Mouse (Mus musculus) CH12.LX (cell line): ENCODE data around the gene Rel.

Experiments used
- CHD1 ChIP-seq: IDR thresholded peaks from 2 replicates; pipeline ENCODE4 v1.6.1; 2012; ENCODE audit warnings: low read depth, low read length, improper control_type of control experiment, inconsistent platforms
- CHD2 ChIP-seq: IDR thresholded peaks from 2 replicates; pipeline ENCODE4 v1.6.1; 2011; ENCODE audit warnings: low read length, improper control_type of control experiment
- CTCF ChIP-seq, 2 experiments: IDR thresholded peaks in 1 of 2; conservative IDR thresholded peaks in 1 of 2; 2 replicates each; pipeline ENCODE4 v1.5.1; 2011 to 2012; ENCODE audit warnings: low read depth in 2 of 2, low read length in 2 of 2, improper control_type of control experiment in 1 of 2, inconsistent platforms in 1 of 2, mild to moderate bottlenecking in 1 of 2, moderate library complexity in 1 of 2
- E2F4 ChIP-seq: IDR thresholded peaks from 2 replicates; pipeline ENCODE4 v1.6.1; 2011; ENCODE audit warnings: low read depth, low read length, improper control_type of control experiment; ENCODE audit not compliant: insufficient replicate concordance
- EP300 ChIP-seq: IDR thresholded peaks from 2 replicates; pipeline ENCODE4 v1.6.1; 2011; ENCODE audit warnings: low read length, improper control_type of control experiment
- PAX5 ChIP-seq: IDR thresholded peaks from 2 replicates; pipeline ENCODE4 v1.6.1; 2012; ENCODE audit warnings: low read length, inconsistent platforms, mixed read lengths
- UBTF ChIP-seq: IDR thresholded peaks from 2 replicates; pipeline ENCODE4 v1.6.1; 2012; ENCODE audit warnings: low read depth, mild to moderate bottlenecking, inconsistent platforms, low read length, improper control_type of control experiment, moderate library complexity
- ZKSCAN1 ChIP-seq: IDR thresholded peaks from 2 replicates; pipeline ENCODE4 v1.6.1; 2012; ENCODE audit warnings: low read depth, inconsistent platforms, low read length, improper control_type of control experiment, borderline replicate concordance
- ZNF384 ChIP-seq: IDR thresholded peaks from 2 replicates; pipeline ENCODE4 v1.6.1; 2012; ENCODE audit warnings: low read depth, low read length, improper control_type of control experiment, inconsistent platforms

DNA sequence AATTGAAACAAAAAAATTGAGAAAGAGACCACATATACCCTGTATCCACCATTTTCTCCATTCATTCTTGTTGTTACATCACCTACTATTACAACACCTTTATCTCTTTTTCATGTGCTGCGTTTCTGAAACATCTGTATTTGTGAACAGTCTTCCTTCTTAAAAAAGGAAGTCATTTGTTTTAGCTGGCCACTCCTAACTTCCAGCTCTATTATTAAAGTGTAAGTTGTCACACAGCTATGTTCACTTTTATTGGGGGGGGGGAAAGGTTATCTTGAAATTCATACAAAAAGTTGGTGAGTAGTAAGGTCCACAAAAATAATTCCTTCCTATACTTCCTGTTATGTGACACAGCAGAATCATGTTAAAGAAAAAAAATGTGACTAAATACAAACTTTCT, 2.8 kb downstream of the Rel start:
- no peak for TF ChIP-seq CHD2
- peak; percentile 85 for TF ChIP-seq CHD1
- TF ChIP-seq EP300, result no peak; the same call in 1 of the 2 replicates
- TF ChIP-seq CTCF (conservative IDR thresholded peaks at IDR 0.05 in 1 of 2, IDR thresholded peaks at IDR 0.05 in 1 of 2; ENCODE audit: low read depth in 2 of 2, low read length in 2 of 2), result no peak
- TF ChIP-seq PAX5, result no peak
- TF ChIP-seq E2F4, result 0 out of 2 replicates have a peak, but pooled peaks have one; percentile 27
- no peak for TF ChIP-seq UBTF
- no peak; the same call in none of the 2 replicates for TF ChIP-seq ZNF384
- TF ChIP-seq ZKSCAN1, result no peak
